Mouse (Mus musculus) forebrain, embryonic 14.5 days (tissue): ENCODE results near the gene Ppp1r3f. TPM values are rescaled to one million over a fixed set of nuclear protein-coding genes. Genes with fewer than 3 reads are reported as not detected.

ENCODE experiments used
- ATAC-seq: fragments of 200-750 bp; cut with Nextera tagmentation; 2 replicates; pipeline ENCODE4 v1.8.0; 2017; ENCODE audit warnings: mild to moderate bottlenecking, moderate library complexity
- DNase-seq: peaks from one replicate; pipeline ENCODE4 v3.0.0-alpha.2; 2015; ENCODE audit warnings: low spot score
- H3K27ac ChIP-seq: fragments of 300-500 bp; sonication (generic); 2 replicates; pipeline ENCODE4 v1.5.1; 2014; ENCODE audit warnings: low read depth, mild to moderate bottlenecking, control low read depth, low read length, moderate library complexity
- H3K27me3 ChIP-seq: fragments of 300-500 bp; sonication (generic); replicated peaks from 2 replicates; pipeline ENCODE4 v1.6.1; 2014; ENCODE audit warnings: low read length, control low read depth, mixed read lengths; ENCODE audit not compliant: control insufficient read depth, insufficient read depth
- H3K36me3 ChIP-seq: fragments of 300-500 bp; sonication (generic); 2 replicates; pipeline ENCODE4 v1.6.1; 2014; ENCODE audit warnings: low read length, control low read depth; ENCODE audit not compliant: control insufficient read depth, insufficient read depth
- H3K4me1 ChIP-seq: fragments of 300-500 bp; sonication (generic); 2 replicates; pipeline ENCODE4 v1.6.1; 2014; ENCODE audit warnings: antibody characterized with exemption, low read length, control low read depth; ENCODE audit not compliant: control insufficient read depth, insufficient read depth
- H3K4me2 ChIP-seq: fragments of 300-500 bp; sonication (generic); 2 replicates; pipeline ENCODE4 v1.6.1; 2014; ENCODE audit warnings: mild to moderate bottlenecking, control low read depth, low read length
- H3K4me3 ChIP-seq: fragments of 300-500 bp; sonication (generic); 2 replicates; pipeline ENCODE4 v1.5.1; 2014; ENCODE audit warnings: low read depth, low read length, control low read depth
- H3K9ac ChIP-seq: fragments of 300-500 bp; sonication (generic); 2 replicates; pipeline ENCODE4 v1.6.1; 2014; ENCODE audit warnings: mild to moderate bottlenecking, low read length, control low read depth, moderate library complexity
- H3K9me3 ChIP-seq: fragments of 300-500 bp; sonication (generic); replicated peaks from 2 replicates; pipeline ENCODE4 v1.6.1; 2016; ENCODE audit warnings: low read length, control low read depth, mixed read lengths; ENCODE audit not compliant: control insufficient read depth
- WGBS: fragments of 180-500 bp; shearing (Covaris S2); extraction: QIAGEN DNeasy Blood & Tissue Kit; methylation state at CpG from one replicate; pipeline ENCODE4 v1.1.7; 2014; 5-methylcytosine and 5-hydroxymethylcytosine counted together
- polyA plus RNA-seq: library from polyadenylated mRNA; unstranded; fragments of >200 nt; fragmentation: Nextera tagmentation; extraction: Ambion mirVana; gene quantifications from 2 replicates; pipeline ENCODE4 v1.2.1, GENCODE M21; 2014

The Ppp1r3f gene
- polyA plus RNA-seq, 1 experiment from 2014 or later = 2.6 TPM

- no peak overlapping the region for H3K4me2 ChIP-seq
- no peaks in the 10 kb centered on the region for H3K36me3 ChIP-seq
- ATAC-seq (no peak), DNase-seq (no peak)
- H3K9me3 ChIP-seq = no peaks in the 10 kb centered on the region
- peaks cover 6% of the 10 kb centered on the region; the same call in 1 of the 2 replicates for H3K4me1 ChIP-seq
- no peak overlapping the region for H3K4me3 ChIP-seq
- H3K27ac ChIP-seq = no peak overlapping the region
- H3K9ac ChIP-seq = no peak overlapping the region
- WGBS = 63% methylated on average over 7 of the region's 7 CpGs
- H3K27me3 ChIP-seq = no peaks in the 10 kb centered on the region
Measured at GRCm38 (mm10) chrX:7570481-7571175, 3.5 kb downstream of the Ppp1r3f start.

- DNase-seq (no peak), ATAC-seq (no peak)
- Histone ChIP-seq H3K9ac (no peak overlapping the region), H3K27ac (no peak overlapping the region), H3K36me3 (no peaks in the 10 kb centered on the region), H3K9me3 (no peaks in the 10 kb centered on the region), H3K4me2 (no peak overlapping the region), H3K4me3 (no peak overlapping the region), H3K4me1 (peaks cover 2% of the 10 kb centered on the region; the same call in 1 of the 2 replicates), H3K27me3 (no peaks in the 10 kb centered on the region)
- WGBS = 85% methylated on average over 8 of the region's 9 CpGs
Measured at GRCm38 (mm10) chrX:7567491-7567890, 6.6 kb downstream of the Ppp1r3f start.

GRCm38 (mm10) chrX:7566352-7566751 lies 7.7 kb downstream of the Ppp1r3f start:
- no peak overlapping the region for H3K27ac ChIP-seq
- no peaks in the 10 kb centered on the region for H3K36me3 ChIP-seq
- no peaks in the 10 kb centered on the region for H3K4me1 ChIP-seq
- no peak for ATAC-seq
- DNase-seq = no peak
- no peak overlapping the region for H3K4me2 ChIP-seq
- 86% methylated on average over 6 of the region's 6 CpGs for WGBS
- no peaks in the 10 kb centered on the region for H3K9me3 ChIP-seq
- no peak overlapping the region for H3K4me3 ChIP-seq
- no peak overlapping the region for H3K9ac ChIP-seq
- no peaks in the 10 kb centered on the region for H3K27me3 ChIP-seq

GRCm38 (mm10) chrX:7563076-7563475 lies 11.0 kb downstream of the Ppp1r3f start:
- Histone ChIP-seq H3K27ac (no peak overlapping the region), H3K4me1 (no peaks in the 10 kb centered on the region), H3K27me3 (no peaks in the 10 kb centered on the region), H3K4me3 (no peak overlapping the region), H3K9ac (no peak overlapping the region), H3K9me3 (no peaks in the 10 kb centered on the region), H3K4me2 (no peak overlapping the region), H3K36me3 (peaks cover 3% of the 10 kb centered on the region; the same call in 1 of the 2 replicates)
- DNase-seq (no peak), ATAC-seq (no peak)
- 31% methylated on average over 2 of the region's 2 CpGs for WGBS

- no peaks in the 10 kb centered on the region for H3K27me3 ChIP-seq
- H3K4me2 ChIP-seq = no peak overlapping the region
- H3K9ac ChIP-seq = no peak overlapping the region
- DNase-seq = no peak
- H3K9me3 ChIP-seq = no peaks in the 10 kb centered on the region
- H3K4me1 ChIP-seq = no peaks in the 10 kb centered on the region
- no peaks in the 10 kb centered on the region for H3K36me3 ChIP-seq
- H3K4me3 ChIP-seq = no peak overlapping the region
- ATAC-seq = no peak
- WGBS = 94% methylated on average over 4 of the region's 4 CpGs
- no peak overlapping the region for H3K27ac ChIP-seq
Measured at GRCm38 (mm10) chrX:7553474-7553873, 20.6 kb downstream of the Ppp1r3f start.

DNA sequence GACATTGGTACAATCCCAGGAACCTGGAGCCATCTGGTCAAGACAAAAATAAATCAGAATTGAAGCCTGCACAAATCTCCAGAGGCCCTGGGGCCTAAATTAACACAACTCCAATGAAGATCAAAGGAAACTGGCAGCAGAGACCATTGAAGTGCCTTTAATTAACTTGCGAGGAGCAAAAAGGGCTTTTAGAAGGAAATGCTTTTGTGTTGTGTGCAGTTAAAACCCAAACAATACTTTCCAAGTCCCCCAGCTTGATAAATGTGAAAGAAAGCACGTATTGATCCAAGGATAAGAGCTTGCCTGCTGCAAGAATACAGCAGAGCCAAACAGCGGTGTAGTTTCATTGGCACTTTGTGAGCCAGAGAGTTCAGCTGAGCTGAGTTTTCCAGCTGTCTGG lies 49.1 kb downstream of the Ppp1r3f start:
- H3K4me2 ChIP-seq = no peak overlapping the region
- H3K9me3 ChIP-seq = no peaks in the 10 kb centered on the region
- H3K4me3 ChIP-seq = no peak overlapping the region
- no peak overlapping the region for H3K27ac ChIP-seq
- ATAC-seq = no peak
- peak; percentile 7 for DNase-seq
- WGBS = 33% methylated on average over 3 of the region's 3 CpGs
- no peaks in the 10 kb centered on the region for H3K27me3 ChIP-seq
- H3K4me1 ChIP-seq = no peaks in the 10 kb centered on the region
- H3K9ac ChIP-seq = no peak overlapping the region
- no peaks in the 10 kb centered on the region for H3K36me3 ChIP-seq

Other genes starting within 250 kb of the Ppp1r3f start
- 0.75 TPM in 2 replicates for gene Usp27x, start 198.5 kb downstream of the Ppp1r3f start, polyA plus RNA-seq
- gene Foxp3, start 639 bp downstream of the Ppp1r3f start, polyA plus RNA-seq = 0.09 TPM in 1 of 2 replicates, not detected in the other
- 37.0 and 44.0 TPM in 2 replicates for gene Ccdc22, start 31.2 kb upstream of the Ppp1r3f start, polyA plus RNA-seq
- not detected in 2 replicates for gene Cacna1f, start 32.8 kb upstream of the Ppp1r3f start, polyA plus RNA-seq
- gene Syp, start 64.2 kb upstream of the Ppp1r3f start, polyA plus RNA-seq = 69.2 and 96.1 TPM in 2 replicates
- gene Prickle3, start 83.0 kb upstream of the Ppp1r3f start, polyA plus RNA-seq = 0.94 and 1.6 TPM in 2 replicates
- gene Plp2, start 97.1 kb upstream of the Ppp1r3f start, polyA plus RNA-seq = 38.4 and 51.5 TPM in 2 replicates
- 0.13 TPM in 1 of 2 replicates, not detected in the other for gene Magix, start 107.0 kb upstream of the Ppp1r3f start, polyA plus RNA-seq
- gene Gpkow, start 122.8 kb upstream of the Ppp1r3f start, polyA plus RNA-seq = 56.2 and 57.4 TPM in 2 replicates
- gene Wdr45, start 140.1 kb upstream of the Ppp1r3f start, polyA plus RNA-seq = 30.2 and 31.3 TPM in 2 replicates
- not detected in 2 replicates for gene Gm45208, start 148.0 kb upstream of the Ppp1r3f start, polyA plus RNA-seq
- 139 and 145 TPM in 2 replicates for gene Praf2, start 154.2 kb upstream of the Ppp1r3f start, polyA plus RNA-seq
- gene Ccdc120, start 176.6 kb upstream of the Ppp1r3f start, polyA plus RNA-seq = 43.8 and 45.3 TPM in 2 replicates
- gene Tfe3, start 188.3 kb upstream of the Ppp1r3f start, polyA plus RNA-seq = 16.1 and 23.9 TPM in 2 replicates
- gene Gripap1, start 215.5 kb upstream of the Ppp1r3f start, polyA plus RNA-seq = 44.0 and 50.4 TPM in 2 replicates
- 1.3 and 1.6 TPM in 2 replicates for gene Kcnd1, start 248.0 kb upstream of the Ppp1r3f start, polyA plus RNA-seq